Mouse (Mus musculus) testis, adult 2 months (tissue): ENCODE measurements around the gene Anxa4. TPM values are rescaled to one million over a fixed set of nuclear protein-coding genes. Genes with fewer than 3 reads are reported as not detected.

Source experiments
- H3K27ac ChIP-seq: fragments of 200-500 bp; 2 replicates; pipeline ENCODE4 v1.5.1; 2012; ENCODE audit warnings: low read depth, low read length; ENCODE audit not compliant: control insufficient read depth, insufficient read depth
- H3K27me3 ChIP-seq: fragments of 200-500 bp; 2 replicates; pipeline ENCODE4 v1.6.1; 2012; ENCODE audit warnings: mild to moderate bottlenecking, low read length, moderate library complexity; ENCODE audit not compliant: control insufficient read depth, insufficient read depth
- H3K36me3 ChIP-seq: fragments of 200-500 bp; 2 replicates; pipeline ENCODE4 v1.6.1; 2012; ENCODE audit warnings: mild to moderate bottlenecking, low read length; ENCODE audit not compliant: control insufficient read depth, insufficient read depth
- H3K4me1 ChIP-seq: fragments of 200-500 bp; 2 replicates; pipeline ENCODE4 v1.6.1; 2012; ENCODE audit warnings: low read length; ENCODE audit not compliant: control insufficient read depth, insufficient read depth
- H3K4me3 ChIP-seq: fragments of 200-500 bp; 2 replicates; pipeline ENCODE4 v1.5.1; 2012; ENCODE audit warnings: low read depth, mild to moderate bottlenecking, low read length, moderate library complexity, mixed read lengths; ENCODE audit not compliant: control insufficient read depth
- CTCF ChIP-seq: fragments of 200-500 bp; IDR thresholded peaks from 2 replicates; pipeline ENCODE4 v1.5.1; 2012; ENCODE audit warnings: low read depth, mild to moderate bottlenecking, inconsistent platforms, low read length, moderate library complexity; ENCODE audit not compliant: control insufficient read depth, insufficient read depth, insufficient replicate concordance
- POLR2A ChIP-seq: fragments of 200-500 bp; IDR thresholded peaks from 2 replicates; pipeline ENCODE4 v1.6.1; 2012; ENCODE audit warnings: low read depth, mild to moderate bottlenecking, inconsistent platforms, low read length, moderate library complexity; ENCODE audit not compliant: control insufficient read depth
- polyA plus RNA-seq: library from polyadenylated mRNA; depleted of rRNA; stranded (reverse); fragments of >200 nt; gene quantifications from 2 replicates; pipeline ENCODE4 v1.2.3, GENCODE M21; 2012

Anxa4 gene
- polyA plus RNA-seq, 1 experiment, result 5.7 TPM

- Histone ChIP-seq H3K27ac (no peak overlapping the region), H3K4me3 (no peak overlapping the region), H3K4me1 (peaks cover 2% of the 10 kb centered on the region; the same call in 1 of the 2 replicates), H3K27me3 (no peaks in the 10 kb centered on the region), H3K36me3 (no peaks in the 10 kb centered on the region)
- TF ChIP-seq POLR2A (no peak), CTCF (no peak)
These were observed 11.9 kb downstream of the Anxa4 start for GRCm38 (mm10) chr6:86781361-86781957.

- H3K4me3 ChIP-seq, result no peak overlapping the region
- no peak overlapping the region for H3K27ac ChIP-seq
- peaks cover 2% of the 10 kb centered on the region; the same call in 1 of the 2 replicates for H3K4me1 ChIP-seq
- H3K36me3 ChIP-seq, result no peaks in the 10 kb centered on the region
- H3K27me3 ChIP-seq, result no peaks in the 10 kb centered on the region
- TF ChIP-seq POLR2A, result no peak
- TF ChIP-seq CTCF, result no peak
These were observed 14.3 kb downstream of the Anxa4 start for GRCm38 (mm10) chr6:86778910-86779594.

DNA sequence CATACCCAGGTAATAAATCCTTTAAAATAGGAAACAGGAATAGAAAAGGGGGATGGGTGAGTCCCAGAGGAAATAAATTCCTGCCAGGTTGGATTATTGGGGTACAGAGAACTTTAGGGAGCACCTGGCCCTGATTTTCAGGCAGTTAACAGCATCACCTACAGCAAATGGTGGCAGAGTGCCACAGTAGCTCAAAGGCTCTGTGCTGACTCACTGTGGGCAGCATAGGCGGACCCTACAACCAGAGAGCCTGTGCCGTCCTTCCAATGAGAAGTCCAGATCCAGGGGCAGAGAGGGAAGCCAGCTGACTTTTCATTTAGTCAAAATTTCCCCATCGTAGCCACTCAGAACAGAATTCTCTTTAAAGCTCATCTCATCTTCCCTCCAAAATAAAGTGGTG is 16.2 kb downstream of the Anxa4 start:
- TF ChIP-seq POLR2A, result no peak
- TF ChIP-seq CTCF, result no peak
- H3K36me3 ChIP-seq, result no peaks in the 10 kb centered on the region
- no peak overlapping the region for H3K4me3 ChIP-seq
- no peaks in the 10 kb centered on the region for H3K27me3 ChIP-seq
- H3K4me1 ChIP-seq, result peaks cover 2% of the 10 kb centered on the region; the same call in 1 of the 2 replicates
- no peak overlapping the region for H3K27ac ChIP-seq

GRCm38 (mm10) chr6:86776706-86777071 is 16.7 kb downstream of the Anxa4 start:
- Histone ChIP-seq H3K4me1 (peaks cover 2% of the 10 kb centered on the region; the same call in 1 of the 2 replicates), H3K27ac (no peak overlapping the region), H3K27me3 (no peaks in the 10 kb centered on the region), H3K36me3 (no peaks in the 10 kb centered on the region), H3K4me3 (no peak overlapping the region)
- TF ChIP-seq CTCF, result no peak
- TF ChIP-seq POLR2A, result no peak

DNA sequence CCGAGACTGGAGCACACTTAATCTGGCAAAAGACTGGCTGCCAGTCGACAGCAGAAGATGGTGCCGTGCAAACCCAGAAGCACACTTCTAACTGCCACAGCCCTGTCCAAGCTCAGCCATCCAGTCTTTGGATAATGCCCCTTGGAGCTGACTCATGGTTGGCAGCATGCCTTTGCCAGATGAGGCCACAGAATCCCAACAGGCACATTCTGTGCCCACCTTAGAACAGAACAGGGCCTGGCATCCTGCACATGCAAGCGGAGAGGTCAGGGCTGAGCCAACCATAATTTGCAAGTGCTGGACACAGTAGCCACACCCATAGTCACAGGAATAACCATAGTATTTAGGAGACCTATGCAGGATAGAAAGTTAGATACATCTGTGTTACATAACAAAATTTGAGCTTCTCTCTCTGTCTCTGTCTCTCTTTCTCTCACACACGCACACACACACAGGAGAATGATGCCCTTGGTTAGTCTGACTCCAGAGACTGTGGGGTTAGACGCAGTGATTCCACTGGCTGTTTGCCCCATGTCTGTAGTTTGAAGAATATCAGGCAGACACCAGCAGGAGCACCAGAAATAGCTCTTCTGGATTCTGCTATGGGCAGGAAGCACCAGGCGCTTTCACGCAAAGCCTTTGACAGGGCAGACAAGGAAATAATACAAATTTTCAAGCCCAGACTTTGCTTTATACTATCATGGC is 17.2 kb downstream of the Anxa4 start:
- TF ChIP-seq POLR2A, result no peak
- TF ChIP-seq CTCF, result no peak

DNA sequence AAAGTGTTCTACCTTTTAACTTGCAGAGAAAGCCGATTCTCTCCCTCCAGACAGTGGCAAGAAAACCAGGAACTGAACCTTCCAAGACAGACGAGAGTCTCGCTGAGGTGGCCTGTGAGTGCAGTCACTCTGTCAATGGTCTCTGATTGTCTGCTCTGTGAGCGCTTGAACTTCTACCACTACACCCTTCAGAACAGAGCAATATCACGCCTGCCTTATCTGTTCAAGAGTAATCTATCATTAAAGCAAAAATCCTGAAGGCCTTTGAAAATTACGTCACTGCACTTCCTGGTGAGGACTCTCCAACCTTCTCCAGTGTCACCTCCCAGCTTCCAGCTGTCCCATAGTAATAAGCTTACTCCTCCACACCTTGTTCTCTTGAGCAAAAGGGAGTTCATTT is 18.4 kb downstream of the Anxa4 start:
- no peaks in the 10 kb centered on the region for H3K27me3 ChIP-seq
- H3K4me1 ChIP-seq, result peaks cover 2% of the 10 kb centered on the region; the same call in 1 of the 2 replicates
- H3K27ac ChIP-seq, result no peak overlapping the region

More for the DNA sequence above, 17.2 kb downstream of the Anxa4 start:
- Histone ChIP-seq H3K27me3 (no peaks in the 10 kb centered on the region), H3K4me3 (no peak overlapping the region), H3K36me3 (no peaks in the 10 kb centered on the region), H3K4me1 (peaks cover 2% of the 10 kb centered on the region; the same call in 1 of the 2 replicates), H3K27ac (no peak overlapping the region)

DNA sequence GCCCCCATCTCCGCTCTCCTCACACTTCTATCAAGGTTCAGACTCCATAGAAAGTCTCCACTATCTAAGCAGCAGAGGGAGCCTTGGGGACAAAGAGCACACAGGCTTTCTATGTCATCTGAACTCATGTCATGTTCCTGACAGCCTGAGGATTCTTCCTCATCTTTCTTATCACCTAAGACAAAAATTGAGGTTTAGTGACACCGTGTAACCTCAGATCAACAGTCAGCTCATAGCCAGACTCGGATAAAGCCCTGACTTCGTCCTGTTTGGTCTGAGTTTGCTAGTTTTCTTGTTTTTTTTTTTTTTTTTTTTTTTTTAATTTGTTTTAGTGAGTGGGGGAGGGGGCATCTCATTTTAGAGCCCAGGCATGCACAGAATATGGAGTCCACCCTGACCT is 19.6 kb downstream of the Anxa4 start:
- H3K4me1 ChIP-seq, result no peaks in the 10 kb centered on the region
- no peak overlapping the region for H3K27ac ChIP-seq
- no peak overlapping the region for H3K4me3 ChIP-seq
- TF ChIP-seq CTCF, result no peak
- TF ChIP-seq POLR2A, result no peak
- no peaks in the 10 kb centered on the region for H3K36me3 ChIP-seq
- H3K27me3 ChIP-seq, result no peaks in the 10 kb centered on the region

More for the DNA sequence above, 18.4 kb downstream of the Anxa4 start:
- H3K36me3 ChIP-seq, result no peaks in the 10 kb centered on the region
- no peak overlapping the region for H3K4me3 ChIP-seq
- no peak for TF ChIP-seq CTCF
- TF ChIP-seq POLR2A, result no peak
